In the genomic region with DNA sequence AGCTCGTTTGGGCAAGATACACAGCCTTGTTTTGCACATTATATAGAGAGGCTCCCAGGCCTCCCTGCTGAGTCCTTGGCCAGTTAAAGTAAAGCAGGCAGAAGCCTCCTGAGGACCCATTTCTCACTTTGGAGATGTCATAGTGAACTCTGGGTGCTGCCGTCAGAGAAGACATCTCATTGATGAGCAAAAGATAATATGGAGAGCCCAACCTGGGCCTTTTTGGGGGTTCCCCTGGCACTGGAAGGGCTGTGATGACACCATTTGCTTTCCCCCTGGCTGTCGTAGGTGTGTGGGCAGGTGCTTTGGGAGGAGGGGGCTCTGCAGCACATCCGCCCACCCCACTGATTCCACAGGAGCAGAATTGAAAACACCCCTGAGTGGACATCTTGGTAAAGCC, we compare ENCODE assay signal across 20 mouse cellular contexts. TPM values are rescaled to one million over a fixed set of nuclear protein-coding genes. Genes with fewer than 3 reads are reported as not detected.
DNase-seq lines count a peak whose midpoint lies in the region; TF ChIP-seq lines count a peak whose summit lies in the region.
"Had no signal": no experiment of that assay in that cellular context is flagged by ENCODE, and none has a peak within 500 bp of the region (broad histone marks: within the 10 kb centered on the region; RNA-seq: fewer than 3 reads in every experiment).

No protein-coding gene starts in this region.

- WGBS in spleen, adult 2 months, result 76% methylated on average over 4 of the region's 4 CpGs
- WGBS in lung, adult 2 months, result 88% methylated on average over 4 of the region's 4 CpGs

- intact Hi-C loops in gastrocnemius, postnatal 14 days (cut with DNase I; ENCODE audit: low total_unique reads), result loop anchor here (2.0 to 5.0 kb wide), 2 partner anchors 43 to 80 kb away; no protein-coding TSS in a partner anchor

- H3K4me2 ChIP-seq in CH12.LX (ENCODE audit: insufficient read depth, low read depth, poor library complexity, severe bottlenecking), result no peak overlapping the region
- H3K4me2 ChIP-seq: embryonic facial prominence, embryonic 12.5 days; forebrain, embryonic 15.5 days; heart, embryonic 12.5 days; hindbrain, embryonic 15.5 days had no signal

- H3K36me3 ChIP-seq in spleen, adult 2 months (ENCODE audit: control insufficient read depth, insufficient read depth, low read length), result no peaks in the 10 kb centered on the region
- H3K36me3 ChIP-seq in CH12.LX (replicated peaks in 1 of 2; ENCODE audit: control insufficient read depth in 1 of 2, insufficient read depth in 1 of 2, low read length in 1 of 2), result no peaks in the 10 kb centered on the region
- H3K36me3 ChIP-seq: embryonic facial prominence, embryonic 12.5 days; forebrain, embryonic 15.5 days; heart, embryonic 12.5 days; hindbrain, embryonic 15.5 days had no signal

- H3K9me3 ChIP-seq in CH12.LX (replicated peaks; ENCODE audit: low read length), result no peaks in the 10 kb centered on the region
- H3K9me3 ChIP-seq: embryonic facial prominence, embryonic 12.5 days; forebrain, embryonic 15.5 days; heart, embryonic 12.5 days; hindbrain, embryonic 15.5 days had no signal

- DNase-seq in spleen, adult 2 months (ENCODE audit: low read depth in 1 of 2, low spot score in 2 of 2), result no peak
- no peak for DNase-seq in spleen, postnatal 36 days (ENCODE audit: low spot score in 2 of 2)
- DNase-seq in CD4-positive helper T cell, adult 2 months (ENCODE audit: low read depth, low spot score), result peak; percentile 74
- no peak for DNase-seq in CH12.LX (ENCODE audit: extremely low read depth)
- peak; percentile 70 for DNase-seq in induced T-regulatory cell, adult 2 months (ENCODE audit: low read depth)
- no peak for DNase-seq in right cerebral cortex, postnatal 25 days
- DNase-seq in gastrocnemius, postnatal 14 days, result no peak
- no peak for DNase-seq in lung, adult 2 months
- DNase-seq: adrenal gland, adult 8-10 months; B cell, adult 2 months; cerebellum, adult 11-12 months; cerebellum, adult 9-10 months; cerebellum, postnatal 25 days; gastrocnemius, postnatal 10 days; heart, postnatal 36 days had no signal

- no peak for TF ChIP-seq RAD21 in CH12.LX (IDR thresholded peaks at IDR 0.05; ENCODE audit: low read depth, low read length)

- TF ChIP-seq POLR2A in spleen, adult 2 months (IDR thresholded peaks at IDR 0.05; ENCODE audit: low read depth, low read length), result no peak
- no peak for TF ChIP-seq POLR2A in CH12.LX (IDR thresholded peaks at IDR 0.05; ENCODE audit: low read depth, low read length)
- TF ChIP-seq POLR2A in lung, adult 2 months (IDR thresholded peaks at IDR 0.05; ENCODE audit: borderline replicate concordance, extremely low read depth, low read depth, low read length), result no peak

- peaks cover 6% of the 10 kb centered on the region; the same call in 1 of the 2 replicates for H3K4me1 ChIP-seq in spleen, adult 2 months (ENCODE audit: control insufficient read depth, insufficient read depth, insufficient read length)
- peaks cover 13 to 56% of the 10 kb centered on the region in 2 experiments for H3K4me1 ChIP-seq in CH12.LX (ENCODE audit: control insufficient read depth in 1 of 2, insufficient read depth in 2 of 2)
- H3K4me1 ChIP-seq in lung, adult 2 months (ENCODE audit: control insufficient read depth, insufficient read depth, low read length), result peaks cover 5% of the 10 kb centered on the region; the same call in 1 of the 2 replicates

- no peak overlapping the region for H3K4me3 ChIP-seq in spleen, adult 2 months (ENCODE audit: extremely low read depth, insufficient read depth, insufficient read length)
- H3K4me3 ChIP-seq in CH12.LX (replicated peaks in 1 of 3; ENCODE audit: low read depth in 2 of 3, low read length in 2 of 3, poor library complexity in 1 of 3), result no peak overlapping the region
- no peak overlapping the region for H3K4me3 ChIP-seq in lung, adult 2 months (replicated peaks; ENCODE audit: extremely low read depth, low read depth, low read length)
- H3K4me3 ChIP-seq: embryonic facial prominence, embryonic 12.5 days; forebrain, embryonic 15.5 days; heart, embryonic 12.5 days; hindbrain, embryonic 15.5 days had no signal

- H3K27ac ChIP-seq in spleen, adult 2 months (ENCODE audit: insufficient read depth, low read length), result peak overlapping the region; percentile 43; the same call in 1 of the 2 replicates
- no peak overlapping the region for H3K27ac ChIP-seq in CH12.LX (ENCODE audit: insufficient read depth, low read depth)
- H3K27ac ChIP-seq: embryonic facial prominence, embryonic 12.5 days; forebrain, embryonic 15.5 days; hindbrain, embryonic 15.5 days had no signal

- no peak for TF ChIP-seq CTCF in spleen, adult 2 months (IDR thresholded peaks at IDR 0.05; ENCODE audit: extremely low read depth, insufficient read depth, insufficient read length, insufficient replicate concordance)
- TF ChIP-seq CTCF in CH12.LX (conservative IDR thresholded peaks at IDR 0.05 in 1 of 2, IDR thresholded peaks at IDR 0.05 in 1 of 2; ENCODE audit: low read depth in 2 of 2, low read length in 2 of 2), result no peak
- TF ChIP-seq CTCF in lung, adult 2 months (IDR thresholded peaks at IDR 0.05; ENCODE audit: insufficient read depth, low read length), result no peak

- H3K79me2 ChIP-seq in CH12.LX (replicated peaks; ENCODE audit: control insufficient read depth, extremely low read depth, insufficient read depth, poor library complexity, severe bottlenecking), result no peaks in the 10 kb centered on the region

- no peaks in the 10 kb centered on the region for H3K27me3 ChIP-seq in spleen, adult 2 months (ENCODE audit: control insufficient read depth, insufficient read depth, low read length)
- H3K27me3 ChIP-seq in CH12.LX (replicated peaks), result peaks cover 7% of the 10 kb centered on the region
- H3K27me3 ChIP-seq: embryonic facial prominence, embryonic 12.5 days; forebrain, embryonic 15.5 days; heart, embryonic 12.5 days; hindbrain, embryonic 15.5 days; Patski had no signal

- no peak overlapping the region for H3K9ac ChIP-seq in CH12.LX (ENCODE audit: insufficient read depth, low read depth)
- H3K9ac ChIP-seq: embryonic facial prominence, embryonic 12.5 days; forebrain, embryonic 15.5 days; heart, embryonic 12.5 days; hindbrain, embryonic 15.5 days had no signal

- TF ChIP-seq EP300 in CH12.LX (IDR thresholded peaks at IDR 0.05; ENCODE audit: low read length), result no peak

- in situ Hi-C loops in CH12.LX (cut with MboI; ENCODE audit: low pct_ligation_motif_present, low pct_unique_long_range_greater_than_20kb, low sequenced_read_pairs), result loop anchor here (5.0 kb wide), 2 partner anchors 45 to 80 kb away; no protein-coding TSS in a partner anchor

- dilution Hi-C loops in CH12.LX (cut with MboI; ENCODE audit: extremely low pct_ligation_motif_present, extremely low pct_unique_long_range_greater_than_20kb, low sequenced_read_pairs), result no loop called here

TF ChIP-seq in CH12.LX, 34 proteins besides CTCF, POLR2A, EP300 and RAD21:
- no peak for TF ChIP-seq RCOR1 (conservative IDR thresholded peaks at IDR 0.05; ENCODE audit: low read depth, low read length)
- no peak for TF ChIP-seq BHLHE40 (IDR thresholded peaks at IDR 0.05; ENCODE audit: low read depth, low read length)
- TF ChIP-seq KAT2A (IDR thresholded peaks at IDR 0.05; ENCODE audit: insufficient replicate concordance, low read length), result no peak
- TF ChIP-seq SIN3A (IDR thresholded peaks at IDR 0.05; ENCODE audit: low read length), result 0 out of 2 replicates have a peak, but pooled peaks have one; percentile 13

RNA-seq across cellular contexts. Expression of a gene that starts 18.4 kb away (rescaled TPM):
- 17.2 and 17.9 TPM in 2 replicates for polyA plus RNA-seq in spleen, adult 2 months (2012; rRNA removed)
- total RNA-seq in CH12.LX (2012; rRNA removed), result 204 TPM in 2 replicates
- total RNA-seq in CH12.LX (2014; rRNA removed), result 266 and 289 TPM in 2 replicates
- 315 and 330 TPM in 2 replicates for polyA plus RNA-seq in CH12.LX (2012; ENCODE audit: insufficient read length, low read depth)
- total RNA-seq in gastrocnemius, postnatal 14 days (2021), result 1,000 to 10,000 TPM; 1,133 to 1,268 TPM
- polyA plus RNA-seq in lung, adult 2 months (2012; rRNA removed), result 34.1 and 65.1 TPM in 2 replicates

RNA-seq across cellular contexts. Expression of a gene that starts 53.9 kb away (rescaled TPM):
- polyA plus RNA-seq in spleen, adult 2 months (2012; rRNA removed), result 49.6 and 99.6 TPM in 2 replicates
- total RNA-seq in CH12.LX (2012; rRNA removed) (98.3 and 102 TPM in 2 replicates), CH12.LX (2014; rRNA removed) (153 and 157 TPM in 2 replicates)
- polyA plus RNA-seq in CH12.LX (2012; ENCODE audit: insufficient read length, low read depth), result 117 and 128 TPM in 2 replicates
- 10 to 100 TPM; 57.9 to 62.0 TPM for total RNA-seq in gastrocnemius, postnatal 14 days (2021)
- 160 and 194 TPM in 2 replicates for polyA plus RNA-seq in lung, adult 2 months (2012; rRNA removed)

RNA-seq across cellular contexts. Expression of a gene that starts 59.5 kb away (rescaled TPM):
- polyA plus RNA-seq in spleen, adult 2 months (2012; rRNA removed), result 139 and 165 TPM in 2 replicates
- total RNA-seq in CH12.LX (2012; rRNA removed), result 0.46 and 0.55 TPM in 2 replicates
- 0.77 and 0.85 TPM in 2 replicates for total RNA-seq in CH12.LX (2014; rRNA removed)
- 4.4 and 5.5 TPM in 2 replicates for polyA plus RNA-seq in CH12.LX (2012; ENCODE audit: insufficient read length, low read depth)
- 1 to 10 TPM; 1.9 to 2.0 TPM for total RNA-seq in gastrocnemius, postnatal 14 days (2021)
- polyA plus RNA-seq in lung, adult 2 months (2012; rRNA removed), result 26.8 and 30.2 TPM in 2 replicates

Comparison
In these comparisons a context has a peak if more than half of its experiments do, and no peak if none do; other contexts are left out.
1. DNase-seq: peak in CD4-positive helper T cell, adult 2 months (single experiment) and induced T-regulatory cell, adult 2 months (single experiment); none in spleen, adult 2 months (0 of 2), spleen, postnatal 36 days (0 of 2), CH12.LX (single experiment), right cerebral cortex, postnatal 25 days (single experiment), gastrocnemius, postnatal 14 days (single experiment) and lung, adult 2 months (single experiment).